Mouse (Mus musculus) kidney, adult 2 months (tissue): ENCODE data around the gene Imp4.

Experiments
- CTCF ChIP-seq: fragments of 200-500 bp; conservative IDR thresholded peaks from 2 replicates; pipeline ENCODE4 v1.5.1; 2011; ENCODE audit warnings: low read depth, mild to moderate bottlenecking, control low read depth, low read length, moderate library complexity, mixed read lengths; ENCODE audit not compliant: insufficient read depth, insufficient read length
- POLR2A ChIP-seq: fragments of 200-500 bp; IDR thresholded peaks from one replicate; pipeline ENCODE4 v1.6.1; 2011; ENCODE audit warnings: low read depth, low read length, control low read depth

GRCm38 (mm10) chr1:34396321-34396720, 43.3 kb upstream of the Imp4 start:
- no peak for TF ChIP-seq POLR2A
- TF ChIP-seq CTCF = no peak
